Mouse (Mus musculus) lung, postnatal 0 days (tissue): ENCODE results near the gene Kmt5b. TPM values are rescaled to one million over a fixed set of nuclear protein-coding genes. Genes with fewer than 3 reads are reported as not detected.

Source experiments
- ATAC-seq: fragments of 200-750 bp; cut with Nextera tagmentation; 2 replicates; pipeline ENCODE4 v1.8.0; 2017; ENCODE audit warnings: moderate library complexity
- DNase-seq: peaks from one replicate; pipeline ENCODE4 v3.0.0-alpha.2; 2016; ENCODE audit warnings: low spot score
- H3K27ac ChIP-seq: fragments of 300-500 bp; sonication (generic); 2 replicates; pipeline ENCODE4 v1.5.1; 2014; ENCODE audit warnings: antibody characterized with exemption, mild to moderate bottlenecking, low read length, mixed read lengths
- H3K27me3 ChIP-seq: fragments of 300-500 bp; sonication (generic); replicated peaks from 2 replicates; pipeline ENCODE4 v1.6.1; 2014; ENCODE audit warnings: low read length, mixed read lengths; ENCODE audit not compliant: insufficient read depth
- H3K36me3 ChIP-seq: fragments of 300-500 bp; sonication (generic); 2 replicates; pipeline ENCODE4 v1.6.1; 2014; ENCODE audit warnings: low read length, mixed read lengths; ENCODE audit not compliant: insufficient read depth
- H3K4me1 ChIP-seq: fragments of 300-500 bp; sonication (generic); 2 replicates; pipeline ENCODE4 v1.6.1; 2014; ENCODE audit warnings: antibody characterized with exemption, low read depth, low read length, mixed read lengths; ENCODE audit not compliant: insufficient read depth
- H3K4me2 ChIP-seq: fragments of 300-500 bp; sonication (generic); replicated peaks from 2 replicates; pipeline ENCODE4 v1.6.1; 2014; ENCODE audit warnings: low read depth, mild to moderate bottlenecking, low read length, moderate library complexity, mixed read lengths
- H3K4me3 ChIP-seq: fragments of 300-500 bp; sonication (generic); 2 replicates; pipeline ENCODE4 v1.5.1; 2014; ENCODE audit warnings: low read depth, low read length
- H3K9ac ChIP-seq: fragments of 300-500 bp; sonication (generic); replicated peaks from 2 replicates; pipeline ENCODE4 v1.6.1; 2014; ENCODE audit warnings: low read depth, mild to moderate bottlenecking
- H3K9me3 ChIP-seq: fragments of 300-500 bp; sonication (generic); 2 replicates; pipeline ENCODE4 v1.6.1; 2016; ENCODE audit warnings: low read length, mixed read lengths
- CTCF ChIP-seq: IDR thresholded peaks from 2 replicates; pipeline ENCODE4 v1.5.1; 2016; ENCODE audit warnings: antibody characterized with exemption, mild to moderate bottlenecking
- EP300 ChIP-seq: IDR thresholded peaks from 2 replicates; pipeline ENCODE4 v1.6.1; 2016; ENCODE audit warnings: antibody characterized with exemption, mild to moderate bottlenecking, control low read depth
- WGBS: fragments of 180-500 bp; shearing (Covaris S2); extraction: QIAGEN DNeasy Blood & Tissue Kit; methylation state at CpG from one replicate; pipeline ENCODE4 v1.1.7; 2014; 5-methylcytosine and 5-hydroxymethylcytosine counted together
- polyA plus RNA-seq: library from polyadenylated mRNA; unstranded; fragments of >200 nt; fragmentation: Nextera tagmentation; extraction: Ambion mirVana; gene quantifications from 2 replicates; pipeline ENCODE4 v1.2.1, GENCODE M21; 2015

The Kmt5b gene
- polyA plus RNA-seq, 1 experiment from 2014 or later, result 20.5 TPM

DNA sequence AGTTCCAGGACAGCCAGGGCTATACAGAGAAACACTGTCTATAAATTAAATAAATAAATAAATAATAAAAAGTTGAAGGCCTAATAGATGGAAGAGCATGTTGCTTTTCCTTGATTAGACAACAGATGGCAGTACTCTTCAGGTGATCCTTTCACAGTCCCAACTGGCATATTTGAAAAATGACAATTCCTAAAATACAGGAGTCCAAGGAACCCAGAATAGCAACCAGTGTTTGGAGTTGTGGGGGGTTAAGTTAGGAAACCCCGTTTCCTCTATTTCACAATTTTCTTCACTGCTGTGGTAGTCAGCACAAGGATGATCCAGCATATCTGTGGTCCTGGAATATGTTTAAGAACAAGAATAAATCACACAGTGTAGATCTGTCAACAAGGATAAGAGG lies 22.9 kb downstream of the Kmt5b start:
- 69% methylated on average over 1 of the region's 1 CpGs for WGBS
- TF ChIP-seq EP300 (no peak), CTCF (peak; percentile 43)
- Histone ChIP-seq H3K4me2 (no peak overlapping the region), H3K4me3 (no peak overlapping the region), H3K4me1 (no peaks in the 10 kb centered on the region), H3K27ac (no peak overlapping the region), H3K36me3 (peaks cover 29% of the 10 kb centered on the region; the same call in 1 of the 2 replicates), H3K27me3 (no peaks in the 10 kb centered on the region), H3K9me3 (no peaks in the 10 kb centered on the region), H3K9ac (no peak overlapping the region)
- DNase-seq (peak; percentile 59), ATAC-seq (no peak; the same call in 1 of the 2 replicates)

DNA sequence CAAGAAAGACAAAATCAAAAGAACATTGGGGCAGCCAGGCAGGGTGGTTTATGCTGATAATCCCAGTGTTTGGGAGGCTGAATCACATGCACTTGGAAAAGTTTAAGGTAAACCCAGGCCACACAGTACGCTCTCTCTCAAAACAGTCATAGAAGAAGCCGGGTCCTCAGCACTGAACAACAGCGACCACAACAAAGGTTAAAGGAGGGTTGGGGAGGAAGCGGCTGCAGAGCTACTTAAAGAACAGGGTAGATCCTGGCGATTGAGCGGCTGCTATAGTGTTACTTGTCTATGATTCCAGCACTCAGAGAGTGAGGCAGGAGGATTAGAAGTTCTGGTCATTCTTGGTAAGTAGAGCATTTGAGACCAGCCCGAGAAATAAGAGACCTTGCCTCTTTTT lies 38.3 kb downstream of the Kmt5b start:
- Histone ChIP-seq H3K36me3 (peaks cover 41% of the 10 kb centered on the region), H3K9ac (no peak overlapping the region), H3K4me2 (no peak overlapping the region), H3K4me1 (peaks cover 3% of the 10 kb centered on the region; the same call in 1 of the 2 replicates), H3K4me3 (no peak overlapping the region), H3K27me3 (no peaks in the 10 kb centered on the region), H3K9me3 (no peaks in the 10 kb centered on the region), H3K27ac (no peak overlapping the region)
- 86% methylated on average over 7 of the region's 7 CpGs for WGBS
- DNase-seq (no peak), ATAC-seq (no peak)
- TF ChIP-seq EP300, result no peak

DNA sequence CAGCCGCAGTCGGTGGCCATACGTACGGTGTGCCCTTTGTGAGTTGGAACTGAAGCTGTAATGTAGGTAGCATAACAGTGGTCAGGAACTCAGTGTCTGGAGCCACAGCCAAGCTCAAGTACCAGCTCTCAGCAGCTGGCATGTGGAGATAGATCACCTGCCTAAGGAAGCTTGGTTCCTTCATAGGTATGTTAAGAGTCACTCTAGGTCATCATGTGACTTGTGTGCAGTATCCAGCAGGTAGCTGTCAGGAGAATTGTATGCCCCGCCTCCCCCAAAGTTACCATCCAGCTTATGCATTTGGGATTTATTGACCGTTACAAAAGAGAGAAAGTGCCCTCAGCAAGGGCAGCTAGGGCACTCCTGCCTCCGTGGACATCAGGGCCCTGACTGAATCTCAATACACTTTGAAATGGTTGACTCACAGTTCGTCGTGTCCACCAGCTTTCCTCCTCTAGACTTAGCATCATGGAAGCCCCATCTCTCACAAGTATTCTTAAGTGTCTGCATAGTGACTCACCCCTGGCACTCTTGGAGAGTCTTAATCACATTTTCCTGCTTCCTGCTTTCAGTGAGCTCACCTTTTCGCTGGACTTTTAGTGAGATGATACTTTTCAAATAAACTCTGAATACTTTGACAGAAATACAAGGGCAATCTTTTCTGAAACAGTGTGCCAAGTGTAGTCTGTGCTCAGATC lies 43.5 kb downstream of the Kmt5b start:
- DNase-seq, result peak; percentile 92
- 73% methylated on average over 10 of the region's 10 CpGs for WGBS

DNA sequence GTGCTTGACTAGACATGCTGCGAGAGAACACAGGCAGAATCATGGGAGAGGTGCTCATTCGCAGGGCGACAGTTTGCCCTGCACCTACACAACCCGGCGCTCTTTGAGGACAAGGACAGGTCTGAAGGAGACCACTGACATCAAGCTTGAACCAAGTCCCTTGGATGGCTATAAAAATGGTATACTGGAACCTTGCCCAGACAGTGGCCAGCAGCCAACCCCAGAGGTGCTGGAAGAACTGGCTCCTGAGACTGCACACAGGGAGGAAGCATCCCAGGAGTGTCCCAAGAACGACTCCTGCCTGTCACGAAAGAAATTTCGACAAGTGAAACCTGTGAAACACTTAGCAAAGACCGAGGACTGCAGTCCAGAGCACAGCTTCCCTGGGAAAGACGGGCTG lies 47.2 kb downstream of the Kmt5b start:
- no peaks in the 10 kb centered on the region for H3K27me3 ChIP-seq
- DNase-seq (no peak), ATAC-seq (no peak)
- no peak overlapping the region for H3K4me2 ChIP-seq
- TF ChIP-seq EP300 (no peak), CTCF (no peak)
- WGBS, result 72% methylated on average over 10 of the region's 10 CpGs
- no peak overlapping the region for H3K4me3 ChIP-seq
- H3K36me3 ChIP-seq, result peaks cover 29% of the 10 kb centered on the region; the same call in 1 of the 2 replicates
- H3K9ac ChIP-seq, result no peak overlapping the region
- H3K9me3 ChIP-seq, result no peaks in the 10 kb centered on the region
- no peak overlapping the region for H3K27ac ChIP-seq
- peaks cover 3% of the 10 kb centered on the region; the same call in 1 of the 2 replicates for H3K4me1 ChIP-seq

More for the DNA sequence above, 43.5 kb downstream of the Kmt5b start:
- peak; percentile 91 for ATAC-seq
- Histone ChIP-seq H3K4me1 (peaks cover 3% of the 10 kb centered on the region; the same call in 1 of the 2 replicates), H3K4me2 (no peak overlapping the region), H3K9me3 (no peaks in the 10 kb centered on the region), H3K9ac (no peak overlapping the region), H3K27me3 (no peaks in the 10 kb centered on the region), H3K36me3 (peaks cover 35% of the 10 kb centered on the region), H3K27ac (peak overlapping the region; percentile 76), H3K4me3 (no peak overlapping the region)
- peak; percentile 85; the same call in 1 of the 2 replicates for TF ChIP-seq EP300
- no peak for TF ChIP-seq CTCF

DNA sequence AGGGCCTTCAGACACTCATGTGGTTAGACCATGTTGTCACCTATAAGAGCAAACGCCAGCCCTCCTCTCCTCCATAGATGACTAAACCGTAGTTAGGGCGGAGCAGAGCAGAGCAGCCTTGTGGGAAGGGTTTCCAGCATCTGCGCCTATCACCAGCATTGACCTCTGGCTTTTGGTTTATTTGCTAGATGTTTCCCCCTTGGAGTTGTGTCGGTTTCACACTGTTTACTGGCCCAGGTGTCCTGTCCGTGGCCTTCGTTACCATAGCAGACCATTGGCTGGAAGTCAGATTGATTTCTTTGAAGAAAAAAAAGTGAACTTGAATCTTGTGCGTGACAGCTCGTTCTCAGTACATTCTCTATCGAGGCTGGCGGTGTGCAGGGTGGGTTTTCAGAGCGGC lies 48.6 kb downstream of the Kmt5b start:
- ATAC-seq (no peak), DNase-seq (no peak)
- WGBS, result 79% methylated on average over 12 of the region's 12 CpGs

DNA sequence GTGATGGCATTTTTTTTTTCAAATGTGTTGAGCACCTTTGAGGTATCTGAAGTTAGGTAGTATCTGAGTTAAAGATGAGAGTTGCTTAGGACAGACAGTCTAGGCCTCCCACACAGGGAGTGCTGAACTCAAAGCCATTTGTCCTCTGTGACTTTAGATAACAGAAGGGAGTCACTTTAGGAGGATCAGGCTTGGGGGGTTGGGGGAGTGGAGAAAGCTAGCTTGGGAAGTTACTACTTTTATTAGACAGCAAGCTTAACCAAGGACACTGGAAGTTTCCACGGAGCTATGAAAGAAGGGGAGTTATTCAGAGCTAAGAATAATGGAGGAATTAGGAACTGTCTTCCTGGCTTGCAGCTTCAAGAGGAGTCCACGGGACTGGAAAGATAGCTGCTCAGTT lies 51.9 kb downstream of the Kmt5b start:
- no peak for TF ChIP-seq EP300
- no peak for TF ChIP-seq CTCF
- Histone ChIP-seq H3K36me3 (peaks cover 19% of the 10 kb centered on the region; the same call in 1 of the 2 replicates), H3K27ac (no peak overlapping the region), H3K4me3 (no peak overlapping the region), H3K4me2 (no peak overlapping the region), H3K27me3 (no peaks in the 10 kb centered on the region), H3K9me3 (no peaks in the 10 kb centered on the region), H3K4me1 (no peaks in the 10 kb centered on the region), H3K9ac (no peak overlapping the region)
- DNase-seq (no peak), ATAC-seq (no peak)
- 49% methylated on average over 2 of the region's 2 CpGs for WGBS

More for the DNA sequence above, 48.6 kb downstream of the Kmt5b start:
- Histone ChIP-seq H3K27ac (no peak overlapping the region), H3K36me3 (peaks cover 19% of the 10 kb centered on the region; the same call in 1 of the 2 replicates), H3K4me2 (no peak overlapping the region), H3K9me3 (no peaks in the 10 kb centered on the region), H3K27me3 (no peaks in the 10 kb centered on the region), H3K9ac (no peak overlapping the region), H3K4me3 (no peak overlapping the region), H3K4me1 (no peaks in the 10 kb centered on the region; the same call in 1 of the 2 replicates)
- TF ChIP-seq EP300 (no peak), CTCF (no peak)
